Mouse (Mus musculus) T-cell, adult 2 months (primary cell): ENCODE measurements around the gene Rhox2c.
"Not testable (repeated sequence)": the region's sequence is repeated elsewhere in the genome, so short reads cannot be mapped to it uniquely, and the experiment has no call there.

Experiments used
- DNase-seq: peaks from one replicate; pipeline ENCODE4 v3.0.0; 2022; ENCODE audit warnings: low spot score

Rhox2c gene

DNA sequence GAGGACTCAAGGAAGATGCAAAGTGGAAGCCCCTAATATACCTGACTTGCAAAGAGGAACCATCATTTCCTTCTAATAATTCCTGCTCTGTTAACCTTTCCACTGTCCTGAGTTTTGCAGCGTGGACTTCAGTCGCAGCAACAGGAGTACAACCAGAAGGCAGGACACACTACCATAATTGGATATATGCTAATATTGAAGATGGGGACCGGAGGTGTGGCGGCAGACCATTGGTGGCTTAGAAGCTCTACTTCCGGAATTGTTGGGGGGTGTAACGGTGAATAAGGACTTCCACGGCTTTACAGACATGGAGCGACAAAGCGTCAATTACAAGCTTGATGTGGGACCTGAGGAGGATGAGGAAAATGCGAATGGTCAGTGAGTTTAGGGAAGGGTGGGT is at the start of gene Rhox2c:
TSS of gene Rhox2c (plus strand) at position 301 of the 400 bp plus-strand sequence.
- DNase-seq, result not testable (repeated sequence)

DNA sequence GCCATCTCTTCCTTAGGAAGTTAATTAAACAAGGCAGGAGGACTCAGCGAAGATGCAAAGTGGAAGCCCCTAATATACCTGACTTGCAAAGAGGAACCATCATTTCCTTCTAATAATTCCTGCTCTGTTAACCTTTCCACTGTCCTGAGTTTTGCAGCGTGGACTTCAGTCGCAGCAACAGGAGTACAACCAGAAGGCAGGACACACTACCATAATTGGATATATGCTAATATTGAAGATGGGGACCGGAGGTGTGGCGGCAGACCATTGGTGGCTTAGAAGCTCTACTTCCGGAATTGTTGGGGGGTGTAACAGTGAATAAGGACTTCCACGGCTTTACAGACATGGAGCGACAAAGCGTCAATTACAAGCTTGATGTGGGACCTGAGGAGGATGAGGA is 41.7 kb upstream of the Rhox2c start, which contains the start of gene Rhox2b:
TSS of gene Rhox2b (plus strand) at position 301 of the 400 bp plus-strand sequence.
- DNase-seq, result not testable (repeated sequence)

DNA sequence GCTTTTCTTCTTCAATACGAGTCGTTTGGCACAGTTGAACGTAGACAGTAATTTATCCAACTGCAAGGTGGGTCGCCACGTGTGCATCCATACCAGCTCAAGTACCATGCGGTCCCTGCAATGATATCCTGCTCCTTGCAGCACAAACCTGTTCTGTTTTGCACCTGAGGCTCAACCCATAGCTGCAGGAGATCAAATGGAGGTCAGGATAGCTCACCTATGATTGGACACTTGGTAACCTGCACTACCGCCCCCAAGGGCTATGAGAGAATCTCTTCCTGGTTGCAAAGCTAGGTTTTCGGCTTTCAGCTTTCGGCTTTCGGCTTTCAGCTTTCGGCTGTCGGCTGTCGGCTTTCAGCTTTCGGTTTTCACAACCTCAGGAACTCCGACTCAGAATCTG is 21.3 kb upstream of the Rhox2c start, which contains the start of gene Rhox4b:
TSS of gene Rhox4b (plus strand) at position 301 of the 400 bp plus-strand sequence.
- not testable (repeated sequence) for DNase-seq

- DNase-seq, result not testable (repeated sequence)
These were observed 4.8 kb downstream of the Rhox2c start, which contains the start of gene Rhox3c for GRCm38 (mm10) chrX:37458285-37458684. Gene Rhox3c, plus strand, starts transcription at chrX:37458585.

GRCm38 (mm10) chrX:37480037-37480436 is 26.6 kb downstream of the Rhox2c start, which contains the start of gene Rhox4c:
Gene Rhox4c, plus strand, starts transcription at chrX:37480337.
- not testable (repeated sequence) for DNase-seq

- not testable (repeated sequence) for DNase-seq
These were observed 60.6 kb downstream of the Rhox2c start, which contains the start of gene Rhox4d for GRCm38 (mm10) chrX:37514059-37514458. Gene Rhox4d, plus strand, starts transcription at chrX:37514359.
